Mouse (Mus musculus) forebrain, embryonic 10.5 days (tissue): ENCODE measurements around the gene Trabd. TPM values are rescaled to one million over a fixed set of nuclear protein-coding genes. Genes with fewer than 3 reads are reported as not detected.

Experiments used
- DNase-seq: peaks from one replicate; pipeline ENCODE4 v3.0.0-alpha.2; 2017; ENCODE audit warnings: low spot score; ENCODE audit errors: extremely low spot score
- H3K27ac ChIP-seq: fragments of 300-500 bp; sonication (generic); 2 replicates; pipeline ENCODE4 v1.5.1; 2016; ENCODE audit warnings: mild to moderate bottlenecking
- H3K27me3 ChIP-seq: fragments of 300-500 bp; sonication (generic); 2 replicates; pipeline ENCODE4 v1.6.1; 2016; ENCODE audit warnings: mild to moderate bottlenecking; ENCODE audit not compliant: poor library complexity, severe bottlenecking
- H3K36me3 ChIP-seq: fragments of 300-500 bp; sonication (generic); replicated peaks from 2 replicates; pipeline ENCODE4 v1.6.1; 2016; ENCODE audit warnings: mild to moderate bottlenecking, moderate library complexity
- H3K4me1 ChIP-seq: fragments of 300-500 bp; sonication (generic); 2 replicates; pipeline ENCODE4 v1.6.1; 2016
- H3K4me3 ChIP-seq: fragments of 300-500 bp; sonication (generic); 2 replicates; pipeline ENCODE4 v1.5.1; 2016; ENCODE audit warnings: mild to moderate bottlenecking, moderate library complexity
- H3K9me3 ChIP-seq: fragments of 300-500 bp; sonication (generic); 2 replicates; pipeline ENCODE4 v1.6.1; 2016; ENCODE audit warnings: mild to moderate bottlenecking, moderate library complexity
- WGBS: fragments of 180-500 bp; shearing (Covaris S2); methylation state at CpG from one replicate; pipeline ENCODE4 v1.1.7; 2016; 5-methylcytosine and 5-hydroxymethylcytosine counted together
- polyA plus RNA-seq: library from polyadenylated mRNA; unstranded; fragments of >200 nt; fragmentation: Nextera tagmentation; extraction: Ambion mirVana; gene quantifications from 2 replicates; pipeline ENCODE4 v1.2.1, GENCODE M21; 2016

Trabd gene
- polyA plus RNA-seq = 53.4 and 55.9 TPM in 2 replicates

GRCm38 (mm10) chr15:89074613-89075477 is at the start of gene Trabd:
Gene Trabd (plus strand): TSS chr15:89075124.
- no peaks in the 10 kb centered on the region for H3K9me3 ChIP-seq
- H3K4me1 ChIP-seq = peaks cover 44% of the 10 kb centered on the region
- peak within 1 kb of the TSS; percentile 91 for H3K4me3 ChIP-seq
- peaks cover 7% of the 10 kb centered on the region for H3K27me3 ChIP-seq
- H3K27ac ChIP-seq = peak within 1 kb of the TSS; percentile 92
- 23% methylated on average over 11 of the region's 11 CpGs for WGBS
- peaks cover 12% of the 10 kb centered on the region for H3K36me3 ChIP-seq
- DNase-seq = no peak

GRCm38 (mm10) chr15:89044381-89044780 is 30.5 kb upstream of the Trabd start:
- no peak overlapping the region for H3K4me3 ChIP-seq
- no peaks in the 10 kb centered on the region for H3K4me1 ChIP-seq
- DNase-seq = no peak
- WGBS = 78% methylated on average over 5 of the region's 5 CpGs
- no peak overlapping the region for H3K27ac ChIP-seq
- H3K27me3 ChIP-seq = no peaks in the 10 kb centered on the region
- peaks cover 12% of the 10 kb centered on the region for H3K9me3 ChIP-seq
- no peaks in the 10 kb centered on the region for H3K36me3 ChIP-seq

GRCm38 (mm10) chr15:89046356-89046755 is 28.6 kb upstream of the Trabd start:
- no peaks in the 10 kb centered on the region for H3K27me3 ChIP-seq
- H3K4me1 ChIP-seq = no peaks in the 10 kb centered on the region
- H3K4me3 ChIP-seq = no peak overlapping the region
- no peak overlapping the region for H3K27ac ChIP-seq
- DNase-seq = no peak
- 83% methylated on average over 4 of the region's 4 CpGs for WGBS
- H3K36me3 ChIP-seq = no peaks in the 10 kb centered on the region
- H3K9me3 ChIP-seq = peaks cover 12% of the 10 kb centered on the region

DNA sequence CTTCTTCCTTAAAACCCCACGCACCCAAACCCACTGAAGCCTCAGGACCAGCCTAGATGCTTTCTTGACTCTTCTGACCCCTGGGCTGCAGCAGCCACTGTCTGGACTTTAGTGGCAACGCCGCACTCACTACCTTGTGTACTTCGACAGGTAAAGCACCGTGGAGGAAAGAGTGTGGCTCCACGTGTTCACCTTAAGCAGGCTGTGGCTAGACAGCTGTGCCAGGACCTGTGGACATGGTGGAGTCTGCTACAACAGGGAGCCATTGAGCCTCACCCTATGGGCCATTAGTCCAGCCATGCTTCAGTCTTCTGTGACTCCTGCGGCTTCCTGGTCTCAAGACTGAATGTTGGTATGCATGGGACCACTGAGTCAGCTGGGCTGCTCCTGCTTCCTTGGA is 20.3 kb upstream of the Trabd start:
- Histone ChIP-seq H3K9me3 (no peaks in the 10 kb centered on the region), H3K4me3 (no peak overlapping the region), H3K27ac (no peak overlapping the region), H3K4me1 (peaks cover 9% of the 10 kb centered on the region), H3K27me3 (peaks cover 34% of the 10 kb centered on the region), H3K36me3 (no peaks in the 10 kb centered on the region)
- no peak for DNase-seq
- WGBS = 89% methylated on average over 7 of the region's 7 CpGs

DNA sequence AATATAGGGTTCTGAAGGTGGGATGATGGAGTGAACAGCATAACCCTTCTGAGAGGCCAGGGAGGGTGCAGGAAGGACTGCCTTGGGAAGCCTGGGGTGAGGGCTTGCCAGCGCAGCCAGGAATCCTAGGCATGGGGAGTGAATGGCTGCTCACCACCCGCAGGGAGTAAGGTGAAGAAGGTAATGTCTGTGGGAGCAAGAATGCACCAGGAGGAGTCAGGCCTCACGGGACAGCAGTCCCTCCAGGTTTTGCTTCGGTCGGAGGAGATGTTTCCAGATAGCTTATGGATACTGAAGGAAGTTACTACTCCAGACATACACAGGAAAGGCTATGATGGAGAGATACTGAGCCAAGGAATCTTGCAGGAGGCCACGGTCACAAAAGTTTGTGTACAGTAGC is 16.2 kb upstream of the Trabd start:
- no peak for DNase-seq
- WGBS = 26% methylated on average over 6 of the region's 6 CpGs
- peak overlapping the region; percentile 79 for H3K4me3 ChIP-seq

GRCm38 (mm10) chr15:89059161-89059931 is 15.6 kb upstream of the Trabd start, which contains the start of gene Panx2:
Gene Panx2 (plus strand): TSS chr15:89059734.
- Histone ChIP-seq H3K9me3 (no peaks in the 10 kb centered on the region), H3K4me1 (peaks cover 17% of the 10 kb centered on the region), H3K27me3 (peaks cover 77% of the 10 kb centered on the region), H3K27ac (peak within 1 kb of the TSS; percentile 88), H3K4me3 (peak within 1 kb of the TSS; percentile 79), H3K36me3 (no peaks in the 10 kb centered on the region)
- 1% methylated on average over 36 of the region's 57 CpGs for WGBS
- no peak for DNase-seq

More for the DNA sequence above, 16.2 kb upstream of the Trabd start:
- no peaks in the 10 kb centered on the region for H3K36me3 ChIP-seq
- H3K9me3 ChIP-seq = no peaks in the 10 kb centered on the region
- 0 out of 2 replicates have a peak overlapping the region, but pooled peaks have one; percentile 88 for H3K27ac ChIP-seq
- H3K27me3 ChIP-seq = peaks cover 74% of the 10 kb centered on the region
- H3K4me1 ChIP-seq = peaks cover 17% of the 10 kb centered on the region

DNA sequence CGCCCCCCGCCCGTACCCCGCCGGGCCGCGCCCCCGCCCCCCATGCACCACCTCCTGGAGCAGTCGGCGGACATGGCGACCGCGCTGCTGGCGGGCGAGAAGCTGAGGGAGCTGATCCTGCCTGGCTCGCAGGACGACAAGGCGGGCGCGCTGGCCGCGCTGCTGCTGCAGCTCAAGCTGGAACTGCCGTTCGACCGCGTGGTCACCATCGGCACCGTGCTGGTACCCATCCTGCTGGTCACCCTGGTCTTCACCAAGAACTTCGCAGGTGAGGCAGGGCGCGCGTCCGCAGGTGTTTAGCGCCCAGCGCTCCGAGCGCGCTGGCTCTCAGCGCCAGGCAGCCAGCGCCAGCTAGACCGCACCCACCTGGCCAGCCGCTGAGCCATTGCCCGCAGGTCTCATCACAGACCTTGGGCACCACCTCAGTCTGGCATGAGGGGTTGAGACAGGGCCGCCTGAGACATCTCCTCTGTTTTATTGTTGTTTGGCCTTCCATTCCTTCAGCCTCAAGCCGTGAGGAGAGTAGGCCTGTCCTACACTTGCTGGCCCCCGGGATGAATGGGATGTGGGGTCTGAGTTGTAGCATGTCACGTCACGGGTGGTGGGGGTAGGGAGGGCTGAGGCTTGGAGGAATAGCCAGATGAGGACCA is 14.8 kb upstream of the Trabd start:
- H3K36me3 ChIP-seq = no peaks in the 10 kb centered on the region
- peaks cover 17% of the 10 kb centered on the region for H3K4me1 ChIP-seq
- no peaks in the 10 kb centered on the region for H3K9me3 ChIP-seq
- peak overlapping the region; percentile 88 for H3K27ac ChIP-seq
- WGBS = 1% methylated on average over 45 of the region's 48 CpGs
- peak overlapping the region; percentile 79 for H3K4me3 ChIP-seq
- peak; percentile 60 for DNase-seq
- peaks cover 80% of the 10 kb centered on the region for H3K27me3 ChIP-seq

DNA sequence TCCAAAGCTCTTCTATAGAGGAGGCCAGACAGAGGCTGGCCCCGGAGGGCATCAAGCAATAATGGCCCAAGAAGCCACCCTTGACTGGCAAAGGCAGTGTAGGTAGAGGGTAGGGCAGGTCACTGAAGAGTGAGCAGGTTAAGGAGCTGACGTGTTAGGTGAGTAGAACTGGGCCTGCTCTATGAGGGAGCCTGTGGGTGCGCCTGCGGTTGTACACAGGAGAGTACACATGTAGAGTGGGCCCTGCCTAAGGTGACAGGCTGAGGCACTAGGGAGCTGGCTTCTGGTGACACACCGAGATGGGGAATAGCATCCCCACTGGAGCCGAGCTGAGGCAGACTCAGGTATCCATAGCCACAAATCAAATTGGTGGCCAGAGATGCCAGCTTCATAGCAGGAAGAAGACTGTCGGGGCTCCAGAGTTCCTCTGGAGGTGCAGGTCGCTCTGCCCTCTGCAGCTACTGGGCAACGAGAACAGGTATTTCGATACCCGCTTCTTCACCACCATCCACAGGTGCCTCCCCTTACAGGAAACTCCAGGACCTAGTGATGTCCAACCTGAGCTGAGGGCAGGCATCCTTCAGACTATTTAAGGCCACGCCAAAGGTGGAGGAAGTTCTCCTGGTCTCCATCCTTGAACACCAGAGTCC is 14.0 kb upstream of the Trabd start:
- DNase-seq = no peak
- H3K4me3 ChIP-seq = peak overlapping the region; percentile 79; the same call in 1 of the 2 replicates
- no peaks in the 10 kb centered on the region for H3K36me3 ChIP-seq
- H3K9me3 ChIP-seq = no peaks in the 10 kb centered on the region
- 86% methylated on average over 12 of the region's 12 CpGs for WGBS
- H3K27ac ChIP-seq = no peak overlapping the region
- H3K27me3 ChIP-seq = peaks cover 88% of the 10 kb centered on the region
- H3K4me1 ChIP-seq = peaks cover 17% of the 10 kb centered on the region

- Histone ChIP-seq H3K9me3 (no peaks in the 10 kb centered on the region), H3K4me1 (peaks cover 17% of the 10 kb centered on the region), H3K27me3 (peaks cover 95% of the 10 kb centered on the region), H3K4me3 (no peak overlapping the region), H3K27ac (no peak overlapping the region), H3K36me3 (no peaks in the 10 kb centered on the region)
- WGBS = 91% methylated on average over 6 of the region's 6 CpGs
- no peak for DNase-seq
These were observed 13.0 kb upstream of the Trabd start for GRCm38 (mm10) chr15:89061761-89062517.

GRCm38 (mm10) chr15:89062518-89062910 is 12.4 kb upstream of the Trabd start:
- DNase-seq = no peak
- Histone ChIP-seq H3K27ac (no peak overlapping the region), H3K4me3 (no peak overlapping the region), H3K4me1 (peaks cover 21% of the 10 kb centered on the region), H3K9me3 (no peaks in the 10 kb centered on the region), H3K27me3 (peaks cover 95% of the 10 kb centered on the region), H3K36me3 (no peaks in the 10 kb centered on the region)
- 96% methylated on average over 5 of the region's 5 CpGs for WGBS

- H3K9me3 ChIP-seq = no peaks in the 10 kb centered on the region
- no peak overlapping the region for H3K4me3 ChIP-seq
- peaks cover 95% of the 10 kb centered on the region for H3K27me3 ChIP-seq
- H3K27ac ChIP-seq = no peak overlapping the region
- DNase-seq = no peak
- H3K36me3 ChIP-seq = no peaks in the 10 kb centered on the region
- WGBS = 81% methylated on average over 7 of the region's 7 CpGs
- peaks cover 26% of the 10 kb centered on the region for H3K4me1 ChIP-seq
These were observed 11.9 kb upstream of the Trabd start for GRCm38 (mm10) chr15:89063001-89063400.
